Mouse (Mus musculus): Measurements from ENCODE around the gene Gpr84.

- TF ChIP-seq CTCF (IDR thresholded peaks at IDR 0.05; ENCODE audit: extremely low read depth, insufficient read length, insufficient replicate concordance, low read depth, low read length) (no peak), POLR2A (IDR thresholded peaks at IDR 0.05; ENCODE audit: low read depth, low read length) (peak; percentile 88)
These were observed 37.8 kb downstream of the Gpr84 start, which contains the start of gene Copz1 for GRCm38 (mm10) chr15:103272419-103273279.

All from small intestine, adult 2 months (tissue).